Mouse (Mus musculus) ES-Bruce4 (cell line): ENCODE measurements at regions not wholly inside any gene's neighbourhood (a gene's known extent, or its start where the extent isn't known, plus 50 kb on each side); places are given as distances from the start of the nearest gene placed in this dataset.
"Not testable (repeated sequence)": the region's sequence is repeated elsewhere in the genome, so short reads cannot be mapped to it uniquely, and the experiment has no call there.

Source experiments
- H3K27ac ChIP-seq: 2 replicates; pipeline ENCODE4 v1.5.1; 2012; ENCODE audit warnings: low read length, inconsistent platforms; ENCODE audit not compliant: insufficient read depth
- H3K27me3 ChIP-seq: 2 replicates; pipeline ENCODE4 v1.6.1; 2012; ENCODE audit warnings: mild to moderate bottlenecking, low read length, inconsistent platforms; ENCODE audit not compliant: control insufficient read depth, poor library complexity, insufficient read depth, severe bottlenecking
- H3K36me3 ChIP-seq: 2 replicates; pipeline ENCODE4 v1.6.1; 2012; ENCODE audit warnings: inconsistent platforms, mild to moderate bottlenecking, low read length, moderate library complexity; ENCODE audit not compliant: control insufficient read depth, poor library complexity, insufficient read depth, severe bottlenecking
- H3K4me1 ChIP-seq: one replicate; pipeline ENCODE4 v1.8.1; 2011; ENCODE audit warnings: low read length; ENCODE audit not compliant: control insufficient read depth, insufficient read depth
- H3K4me3 ChIP-seq: 2 replicates; pipeline ENCODE4 v1.5.1; 2011; ENCODE audit warnings: low read depth, mild to moderate bottlenecking, low read length
- H3K9ac ChIP-seq: 2 replicates; pipeline ENCODE4 v1.6.1; 2012; ENCODE audit warnings: low read depth, mild to moderate bottlenecking, inconsistent platforms; ENCODE audit not compliant: poor library complexity, severe bottlenecking
- H3K9me3 ChIP-seq: replicated peaks from 2 replicates; pipeline ENCODE4 v1.6.1; 2012; ENCODE audit warnings: mild to moderate bottlenecking, low read length, inconsistent platforms; ENCODE audit not compliant: control insufficient read depth, poor library complexity, insufficient read depth, severe bottlenecking
- CTCF ChIP-seq: IDR thresholded peaks from one replicate; pipeline ENCODE4 v1.8.1; 2011; ENCODE audit warnings: low read depth, low read length
- EP300 ChIP-seq: IDR thresholded peaks from 2 replicates; pipeline ENCODE4 v1.6.1; 2011; ENCODE audit warnings: low read depth, low read length; ENCODE audit not compliant: insufficient read depth
- POLR2A ChIP-seq: IDR thresholded peaks from one replicate; pipeline ENCODE4 v1.8.1; 2011; ENCODE audit warnings: low read length; ENCODE audit not compliant: insufficient read depth

DNA sequence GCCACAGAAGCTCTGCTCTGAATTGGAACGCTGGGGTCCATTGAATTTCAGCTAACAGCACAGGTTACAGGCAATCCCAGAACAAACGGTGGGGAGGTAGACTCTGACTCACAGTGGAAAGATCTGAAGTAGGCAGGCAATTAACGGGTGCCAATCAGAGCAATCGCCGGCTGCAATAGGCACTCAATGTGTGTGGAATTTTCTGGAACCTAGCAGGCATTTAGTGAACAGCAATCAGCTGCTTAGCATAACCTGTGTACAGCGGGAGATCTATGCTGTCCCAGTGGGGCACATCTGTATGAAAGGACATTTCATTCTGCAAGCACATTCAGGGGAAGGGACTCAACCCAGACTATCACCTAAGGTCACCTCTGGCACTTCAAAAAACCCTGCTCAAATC, 213.4 kb downstream of the 1810013L24Rik start:
- no peak for TF ChIP-seq POLR2A
- TF ChIP-seq CTCF: no peak
- no peak for TF ChIP-seq EP300
- Histone ChIP-seq H3K9ac (no peak overlapping the region), H3K36me3 (no peaks in the 10 kb centered on the region), H3K9me3 (no peaks in the 10 kb centered on the region), H3K27me3 (no peaks in the 10 kb centered on the region), H3K4me3 (no peak overlapping the region), H3K4me1 (no peaks in the 10 kb centered on the region), H3K27ac (no peak overlapping the region)

GRCm38 (mm10) chr16:9046864-9047263, 217.0 kb downstream of the 1810013L24Rik start:
- Histone ChIP-seq H3K27ac (no peak overlapping the region), H3K4me3 (no peak overlapping the region), H3K9me3 (no peaks in the 10 kb centered on the region), H3K4me1 (no peaks in the 10 kb centered on the region), H3K36me3 (no peaks in the 10 kb centered on the region), H3K9ac (no peak overlapping the region), H3K27me3 (no peaks in the 10 kb centered on the region)
- TF ChIP-seq POLR2A: no peak
- TF ChIP-seq CTCF: no peak

- no peak overlapping the region for H3K27ac ChIP-seq
- H3K9me3 ChIP-seq: no peaks in the 10 kb centered on the region
- no peaks in the 10 kb centered on the region for H3K36me3 ChIP-seq
- no peak overlapping the region for H3K4me3 ChIP-seq
- no peaks in the 10 kb centered on the region for H3K4me1 ChIP-seq
- no peaks in the 10 kb centered on the region for H3K27me3 ChIP-seq
- H3K9ac ChIP-seq: no peak overlapping the region
- no peak for TF ChIP-seq EP300
- no peak for TF ChIP-seq POLR2A
- TF ChIP-seq CTCF: no peak
Measured at GRCm38 (mm10) chr16:9054415-9054814, 224.5 kb downstream of the 1810013L24Rik start.

- H3K9ac ChIP-seq: no peak overlapping the region
- no peak overlapping the region for H3K27ac ChIP-seq
- H3K4me1 ChIP-seq: no peaks in the 10 kb centered on the region
- TF ChIP-seq POLR2A: no peak
- no peak for TF ChIP-seq CTCF
- no peak for TF ChIP-seq EP300
- no peaks in the 10 kb centered on the region for H3K9me3 ChIP-seq
- H3K36me3 ChIP-seq: no peaks in the 10 kb centered on the region
- no peak overlapping the region for H3K4me3 ChIP-seq
- no peaks in the 10 kb centered on the region for H3K27me3 ChIP-seq
Measured at GRCm38 (mm10) chr16:9056430-9056829, 226.5 kb downstream of the 1810013L24Rik start.

- Histone ChIP-seq H3K27ac (no peak overlapping the region), H3K9ac (no peak overlapping the region), H3K27me3 (no peaks in the 10 kb centered on the region), H3K36me3 (no peaks in the 10 kb centered on the region), H3K4me1 (no peaks in the 10 kb centered on the region), H3K9me3 (peaks cover 24% of the 10 kb centered on the region), H3K4me3 (no peak overlapping the region)
- no peak for TF ChIP-seq CTCF
- no peak for TF ChIP-seq POLR2A
- no peak for TF ChIP-seq EP300
Measured at GRCm38 (mm10) chr16:9071526-9071925, 241.6 kb downstream of the 1810013L24Rik start.

DNA sequence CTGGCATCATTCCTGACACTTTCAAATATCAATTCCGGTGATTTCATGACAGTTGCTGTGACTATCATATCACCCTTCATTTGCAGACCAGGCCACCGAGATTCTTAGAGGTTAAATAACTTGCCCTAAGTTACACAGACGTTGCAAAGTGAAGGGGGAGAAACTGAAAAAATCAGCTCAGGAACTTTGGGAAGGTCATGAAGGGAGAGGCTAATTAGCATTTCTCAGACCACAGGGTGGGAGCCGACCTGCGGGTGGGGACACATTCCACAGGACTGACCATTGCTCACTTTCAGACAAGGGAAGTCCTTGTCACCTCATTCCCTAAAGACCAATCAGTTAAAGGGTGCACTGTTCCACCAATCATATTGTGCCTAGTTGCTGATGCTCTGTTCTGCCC, 242.1 kb downstream of the 1810013L24Rik start:
- H3K27me3 ChIP-seq, H3K4me3 ChIP-seq, H3K27ac ChIP-seq, H3K4me1 ChIP-seq, H3K9ac ChIP-seq, H3K36me3 ChIP-seq: not testable (repeated sequence)
- H3K9me3 ChIP-seq: peaks cover 24% of the 10 kb centered on the region
